Mouse (Mus musculus) kidney, adult 2 months (tissue): ENCODE measurements around the gene Frmpd2. TPM values are rescaled to one million over a fixed set of nuclear protein-coding genes. Genes with fewer than 3 reads are reported as not detected.

Experiments
- DNase-seq: peaks from one replicate; pipeline ENCODE4 v3.0.0; 2021
- H3K27ac ChIP-seq: fragments of 200-500 bp; 2 replicates; pipeline ENCODE4 v1.5.1; 2012; ENCODE audit warnings: low read depth, low read length, control low read depth, inconsistent platforms; ENCODE audit not compliant: insufficient read depth
- H3K27me3 ChIP-seq: fragments of 200-500 bp; replicated peaks from 2 replicates; pipeline ENCODE4 v1.6.1; 2012; ENCODE audit warnings: mild to moderate bottlenecking, moderate library complexity, low read length, inconsistent platforms; ENCODE audit not compliant: control insufficient read depth, insufficient read depth
- H3K36me3 ChIP-seq: fragments of 200-500 bp; 2 replicates; pipeline ENCODE4 v1.6.1; 2012; ENCODE audit warnings: mild to moderate bottlenecking, moderate library complexity, low read length, inconsistent platforms; ENCODE audit not compliant: control insufficient read depth, insufficient read depth
- H3K4me1 ChIP-seq: fragments of 200-500 bp; 2 replicates; pipeline ENCODE4 v1.6.1; 2011; ENCODE audit warnings: low read length; ENCODE audit not compliant: control insufficient read depth, insufficient read depth
- H3K4me3 ChIP-seq: fragments of 200-500 bp; 2 replicates; pipeline ENCODE4 v1.5.1; 2011; ENCODE audit warnings: mild to moderate bottlenecking, low read depth, low read length, control low read depth; ENCODE audit not compliant: insufficient read depth
- CTCF ChIP-seq: fragments of 200-500 bp; conservative IDR thresholded peaks from 2 replicates; pipeline ENCODE4 v1.5.1; 2011; ENCODE audit warnings: low read depth, mild to moderate bottlenecking, control low read depth, low read length, moderate library complexity, mixed read lengths; ENCODE audit not compliant: insufficient read depth, insufficient read length
- POLR2A ChIP-seq: fragments of 200-500 bp; IDR thresholded peaks from one replicate; pipeline ENCODE4 v1.6.1; 2011; ENCODE audit warnings: low read depth, low read length, control low read depth
- WGBS: fragments of 180-500 bp; shearing (Covaris S2); methylation state at CpG from one replicate; pipeline ENCODE4 v1.1.7; 2018; 5-methylcytosine and 5-hydroxymethylcytosine counted together
- polyA plus RNA-seq: library from polyadenylated mRNA; depleted of rRNA; stranded (reverse); fragments of >200 nt; gene quantifications from 2 replicates; pipeline ENCODE4 v1.2.3, GENCODE M21; 2012; rRNA removed

Frmpd2 gene
- polyA plus RNA-seq, 1 experiment, result 0.16 TPM

DNA sequence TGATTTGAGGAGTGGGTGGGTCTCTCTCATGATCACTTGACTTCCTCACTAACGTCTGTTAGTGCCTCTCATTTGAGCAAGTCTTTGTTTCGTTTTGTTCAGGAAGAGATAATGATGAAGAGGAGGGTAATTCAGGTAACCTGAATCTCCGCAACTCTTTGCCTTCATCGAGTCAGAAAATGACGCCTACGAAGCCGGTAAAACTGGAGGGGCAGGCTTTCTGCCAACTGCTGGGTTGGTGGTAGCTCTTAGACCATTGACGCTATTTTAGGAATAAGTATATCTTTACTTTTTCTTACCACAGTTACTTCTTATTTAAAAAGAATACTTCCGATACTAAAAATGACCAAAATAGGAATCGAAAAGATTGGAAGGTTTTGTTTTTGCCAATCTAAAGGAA is 135.9 kb downstream of the Frmpd2 start:
- H3K4me1 ChIP-seq, result no peaks in the 10 kb centered on the region
- WGBS, result 82% methylated on average over 10 of the region's 10 CpGs
- H3K4me3 ChIP-seq, result no peak overlapping the region
- H3K27ac ChIP-seq, result no peak overlapping the region
- no peaks in the 10 kb centered on the region for H3K36me3 ChIP-seq
- H3K27me3 ChIP-seq, result no peaks in the 10 kb centered on the region
- no peak for TF ChIP-seq CTCF
- no peak for TF ChIP-seq POLR2A
- no peak for DNase-seq

Other genes starting within 250 kb of the Frmpd2 start
- gene Mapk8, start 24.5 kb upstream of the Frmpd2 start, polyA plus RNA-seq, result 6.7 and 9.5 TPM in 2 replicates
- gene Ptpn20, start 117.5 kb downstream of the Frmpd2 start, polyA plus RNA-seq, result not detected in 2 replicates